Mouse (Mus musculus): ENCODE data around the gene Adgrd1. TPM values are rescaled to one million over a fixed set of nuclear protein-coding genes. Genes with fewer than 3 reads are reported as not detected.
A peak's percentile ranks its signal among the peaks of the same experiment; 100 is the strongest.

Gene Adgrd1
- polyA plus RNA-seq, 1 experiment from 2014 or later = 2.4 TPM

- no peak overlapping the region for H3K27ac ChIP-seq
- no peaks in the 10 kb centered on the region for H3K36me3 ChIP-seq
- WGBS = 86% methylated on average over 2 of the region's 2 CpGs
- no peaks in the 10 kb centered on the region for H3K27me3 ChIP-seq
- no peak overlapping the region for H3K4me2 ChIP-seq
- H3K4me3 ChIP-seq = no peak overlapping the region
- no peak overlapping the region for H3K9ac ChIP-seq
- ATAC-seq (ENCODE audit: insufficient number of reproducible peaks, low FRiP score, low TSS enrichment, low read depth) = no peak
- H3K9me3 ChIP-seq = no peaks in the 10 kb centered on the region
- peaks cover 6% of the 10 kb centered on the region for H3K4me1 ChIP-seq
These were observed 119.5 kb downstream of the Adgrd1 start for GRCm38 (mm10) chr5:129216001-129216400.

DNA sequence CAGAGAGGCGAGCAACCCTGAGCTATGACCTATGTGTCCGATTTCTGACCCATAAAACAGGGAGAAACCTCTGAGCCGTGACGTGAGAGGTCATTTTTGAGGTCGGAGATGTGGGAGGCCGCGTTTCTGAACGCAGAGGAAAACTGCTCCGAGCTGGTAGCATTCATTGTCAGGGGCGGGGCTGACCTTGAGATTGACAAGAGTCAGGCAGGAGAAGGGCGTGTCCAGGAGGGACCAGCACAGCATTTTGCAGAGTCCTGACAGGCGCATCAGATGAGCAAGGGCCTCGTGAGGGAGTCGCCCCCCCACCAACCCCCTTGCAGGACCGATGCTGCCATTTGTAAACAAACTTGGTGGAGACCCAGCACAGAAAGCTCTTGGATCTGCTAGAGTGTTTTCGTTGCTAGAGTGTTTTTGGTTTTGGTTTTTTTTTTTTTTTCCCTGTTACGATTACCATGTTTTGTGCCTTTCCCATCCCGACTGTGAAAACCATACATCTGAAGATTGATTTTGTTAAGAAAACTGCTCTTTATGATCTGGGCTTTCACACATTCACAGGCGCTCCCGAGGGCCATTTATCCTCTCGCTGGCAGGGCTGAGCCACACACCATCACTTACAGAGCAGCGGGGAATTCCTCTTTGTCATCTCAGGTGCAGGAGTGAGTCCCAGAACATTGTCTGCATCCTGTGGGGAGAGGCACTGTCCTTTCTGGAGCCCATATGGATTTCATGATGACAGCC, 121.1 kb downstream of the Adgrd1 start:
- Histone ChIP-seq H3K27me3 (no peaks in the 10 kb centered on the region), H3K4me3 (no peak overlapping the region), H3K9me3 (no peaks in the 10 kb centered on the region), H3K4me2 (peak overlapping the region; percentile 17; the same call in 1 of the 2 replicates), H3K9ac (no peak overlapping the region), H3K27ac (no peak overlapping the region), H3K4me1 (peaks cover 6% of the 10 kb centered on the region), H3K36me3 (no peaks in the 10 kb centered on the region)
- WGBS = 7% methylated on average over 22 of the region's 22 CpGs
- ATAC-seq (ENCODE audit: insufficient number of reproducible peaks, low FRiP score, low TSS enrichment, low read depth) = no peak

DNA sequence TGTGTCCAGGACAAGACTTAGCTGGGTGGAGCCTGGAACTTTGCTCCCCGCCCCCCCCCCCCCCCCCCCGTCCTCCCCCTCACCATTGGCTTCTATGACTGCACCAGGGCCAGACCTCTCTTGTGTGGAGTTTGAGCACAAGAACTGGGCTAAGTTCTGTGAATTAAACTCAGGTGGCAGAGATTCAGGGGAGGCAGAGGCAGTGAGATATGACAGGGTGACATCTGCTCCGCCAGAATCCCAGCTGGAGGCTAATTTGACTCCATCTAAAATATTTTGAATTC, 121.6 kb downstream of the Adgrd1 start:
- Histone ChIP-seq H3K27me3 (no peaks in the 10 kb centered on the region), H3K9ac (no peak overlapping the region), H3K4me3 (no peak overlapping the region), H3K27ac (no peak overlapping the region), H3K9me3 (no peaks in the 10 kb centered on the region), H3K36me3 (no peaks in the 10 kb centered on the region), H3K4me1 (peaks cover 6% of the 10 kb centered on the region), H3K4me2 (no peak overlapping the region)
- ATAC-seq (ENCODE audit: insufficient number of reproducible peaks, low FRiP score, low TSS enrichment, low read depth) = no peak
- 5% methylated on average over 2 of the region's 3 CpGs for WGBS

GRCm38 (mm10) chr5:129218537-129218981, 122.0 kb downstream of the Adgrd1 start:
- 25% methylated on average over 8 of the region's 8 CpGs for WGBS
- ATAC-seq (ENCODE audit: insufficient number of reproducible peaks, low FRiP score, low TSS enrichment, low read depth) = no peak
- Histone ChIP-seq H3K4me3 (no peak overlapping the region), H3K4me2 (no peak overlapping the region), H3K36me3 (no peaks in the 10 kb centered on the region), H3K27me3 (no peaks in the 10 kb centered on the region), H3K9me3 (no peaks in the 10 kb centered on the region), H3K9ac (no peak overlapping the region), H3K4me1 (peaks cover 6% of the 10 kb centered on the region), H3K27ac (no peak overlapping the region)

DNA sequence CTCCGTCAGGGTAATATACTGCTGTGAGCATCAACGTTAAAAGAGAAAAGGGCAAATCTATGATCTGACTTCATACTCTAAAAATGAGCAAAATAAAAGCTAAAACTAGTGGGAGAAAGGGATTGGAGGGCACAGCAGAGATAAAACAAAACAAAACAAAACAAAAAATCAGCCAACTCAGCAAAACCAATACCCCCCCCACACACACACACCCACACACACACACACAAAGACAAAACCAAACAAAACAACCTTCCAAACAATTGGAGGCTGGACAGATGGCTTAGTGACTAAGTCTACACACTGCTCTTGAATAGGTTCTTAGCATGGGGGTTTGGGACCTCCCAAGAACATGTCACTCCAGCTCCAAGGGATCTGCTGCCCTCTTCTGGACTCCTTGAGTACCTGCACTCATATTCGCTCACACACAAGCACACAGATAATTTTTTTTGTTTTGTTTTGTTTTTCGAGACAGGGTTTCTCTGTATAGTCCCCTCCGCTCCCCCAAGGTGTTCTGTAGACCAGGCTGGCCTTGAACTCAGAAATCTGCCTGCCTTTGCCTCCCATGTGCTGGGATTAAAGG, 122.7 kb downstream of the Adgrd1 start:
- Histone ChIP-seq H3K27ac (no peak overlapping the region), H3K4me3 (no peak overlapping the region), H3K9me3 (no peaks in the 10 kb centered on the region), H3K4me1 (peaks cover 6% of the 10 kb centered on the region), H3K27me3 (no peaks in the 10 kb centered on the region), H3K36me3 (no peaks in the 10 kb centered on the region), H3K4me2 (no peak overlapping the region), H3K9ac (no peak overlapping the region)
- WGBS = 92% methylated on average over 5 of the region's 5 CpGs
- ATAC-seq (ENCODE audit: insufficient number of reproducible peaks, low FRiP score, low TSS enrichment, low read depth) = no peak

GRCm38 (mm10) chr5:129225810-129226450, 129.4 kb downstream of the Adgrd1 start:
- no peaks in the 10 kb centered on the region for H3K9me3 ChIP-seq
- no peaks in the 10 kb centered on the region for H3K27me3 ChIP-seq
- H3K36me3 ChIP-seq = no peaks in the 10 kb centered on the region
- H3K4me2 ChIP-seq = no peak overlapping the region
- H3K4me3 ChIP-seq = no peak overlapping the region
- WGBS = 76% methylated on average over 33 of the region's 33 CpGs
- H3K27ac ChIP-seq = no peak overlapping the region
- ATAC-seq (ENCODE audit: insufficient number of reproducible peaks, low FRiP score, low TSS enrichment, low read depth) = no peak
- no peaks in the 10 kb centered on the region for H3K4me1 ChIP-seq
- no peak overlapping the region for H3K9ac ChIP-seq

- H3K9me3 ChIP-seq = no peaks in the 10 kb centered on the region
- ATAC-seq (ENCODE audit: insufficient number of reproducible peaks, low FRiP score, low TSS enrichment, low read depth) = no peak
- no peaks in the 10 kb centered on the region for H3K36me3 ChIP-seq
- H3K4me1 ChIP-seq = no peaks in the 10 kb centered on the region
- H3K4me3 ChIP-seq = no peak overlapping the region
- H3K27me3 ChIP-seq = no peaks in the 10 kb centered on the region
- no peak overlapping the region for H3K9ac ChIP-seq
- H3K4me2 ChIP-seq = no peak overlapping the region
- 86% methylated on average over 2 of the region's 2 CpGs for whole genome bisulfite sequencing
- no peak overlapping the region for H3K27ac ChIP-seq
These were observed 131.6 kb downstream of the Adgrd1 start for GRCm38 (mm10) chr5:129228171-129228570.

DNA sequence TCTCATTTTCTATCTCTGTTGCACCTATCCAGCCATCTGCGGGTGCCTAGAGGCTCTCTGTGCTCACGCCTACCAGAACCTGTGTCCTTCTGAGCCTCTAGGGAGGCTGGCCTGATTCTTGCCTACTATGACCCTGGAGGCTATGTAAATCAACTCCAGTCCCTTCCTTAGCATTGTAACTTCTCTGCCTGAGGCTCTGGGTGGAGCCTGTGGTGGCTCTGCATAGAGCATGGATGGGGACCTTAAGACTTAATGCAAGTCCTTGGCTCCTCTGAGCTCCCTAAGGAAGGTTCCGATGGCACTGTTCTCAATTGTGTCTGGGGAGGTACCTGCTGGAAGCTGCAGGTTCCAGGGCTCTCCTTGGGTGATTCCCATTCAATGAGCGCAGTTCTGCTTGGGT, 136.8 kb downstream of the Adgrd1 start:
- ATAC-seq (ENCODE audit: insufficient number of reproducible peaks, low FRiP score, low TSS enrichment, low read depth) = no peak
- no peak overlapping the region for H3K4me3 ChIP-seq
- no peak overlapping the region for H3K27ac ChIP-seq
- no peak overlapping the region for H3K9ac ChIP-seq
- 85% methylated on average over 4 of the region's 4 CpGs for WGBS
- H3K4me2 ChIP-seq = no peak overlapping the region
- H3K36me3 ChIP-seq = no peaks in the 10 kb centered on the region
- H3K4me1 ChIP-seq = no peaks in the 10 kb centered on the region
- no peaks in the 10 kb centered on the region for H3K9me3 ChIP-seq
- H3K27me3 ChIP-seq = no peaks in the 10 kb centered on the region

DNA sequence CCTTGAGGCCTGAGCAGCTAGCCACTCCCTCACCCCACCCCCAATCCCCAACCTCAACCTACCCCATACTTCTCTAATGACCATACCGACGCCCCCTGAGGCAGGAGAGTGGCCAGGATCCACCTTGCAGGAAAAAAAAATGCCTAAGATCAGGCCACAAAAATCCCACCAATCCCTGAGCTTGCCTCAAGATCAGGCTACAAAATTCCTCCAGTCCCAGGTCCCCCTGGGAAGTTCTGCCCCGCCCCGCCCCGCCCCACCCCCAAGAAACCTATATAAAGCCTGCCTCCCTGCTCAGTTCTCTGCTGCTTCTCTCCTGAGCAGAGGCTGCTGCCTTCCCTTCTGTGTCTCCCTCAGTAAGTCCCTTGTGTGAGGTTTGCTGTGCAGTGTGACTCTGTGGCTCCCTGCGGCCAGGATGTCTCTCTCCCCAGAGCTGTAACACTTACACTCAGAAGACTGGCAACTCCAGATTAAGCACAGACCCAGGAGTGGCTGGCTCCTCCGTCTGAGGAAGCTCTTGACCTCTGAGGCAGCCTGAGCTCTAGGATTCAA, 137.4 kb downstream of the Adgrd1 start:
- no peak overlapping the region for H3K4me2 ChIP-seq
- no peak overlapping the region for H3K27ac ChIP-seq
- no peak for ATAC-seq (ENCODE audit: insufficient number of reproducible peaks, low FRiP score, low TSS enrichment, low read depth)
- 81% methylated on average over 7 of the region's 7 CpGs for WGBS
- H3K9ac ChIP-seq = no peak overlapping the region
- H3K4me1 ChIP-seq = no peaks in the 10 kb centered on the region
- H3K9me3 ChIP-seq = no peaks in the 10 kb centered on the region
- H3K4me3 ChIP-seq = no peak overlapping the region
- no peaks in the 10 kb centered on the region for H3K27me3 ChIP-seq
- no peaks in the 10 kb centered on the region for H3K36me3 ChIP-seq

- Histone ChIP-seq H3K27me3 (no peaks in the 10 kb centered on the region), H3K27ac (no peak overlapping the region), H3K9ac (no peak overlapping the region), H3K9me3 (no peaks in the 10 kb centered on the region), H3K4me3 (no peak overlapping the region), H3K4me1 (no peaks in the 10 kb centered on the region), H3K4me2 (no peak overlapping the region), H3K36me3 (no peaks in the 10 kb centered on the region)
- WGBS = 70% methylated on average over 11 of the region's 11 CpGs
- no peak for ATAC-seq (ENCODE audit: insufficient number of reproducible peaks, low FRiP score, low TSS enrichment, low read depth)
These were observed 139.8 kb downstream of the Adgrd1 start for GRCm38 (mm10) chr5:129236366-129236765.

- Histone ChIP-seq H3K9me3 (no peaks in the 10 kb centered on the region), H3K4me1 (peaks cover 8% of the 10 kb centered on the region; the same call in 1 of the 2 replicates), H3K4me3 (no peak overlapping the region), H3K27ac (no peak overlapping the region), H3K36me3 (no peaks in the 10 kb centered on the region), H3K4me2 (no peak overlapping the region), H3K9ac (no peak overlapping the region), H3K27me3 (no peaks in the 10 kb centered on the region)
- 46% methylated on average over 11 of the region's 11 CpGs for WGBS
- ATAC-seq (ENCODE audit: insufficient number of reproducible peaks, low FRiP score, low TSS enrichment, low read depth) = no peak
These were observed 145.3 kb downstream of the Adgrd1 start for GRCm38 (mm10) chr5:129241865-129242264.

- Histone ChIP-seq H3K9ac (no peak overlapping the region), H3K9me3 (no peaks in the 10 kb centered on the region), H3K4me1 (peaks cover 8% of the 10 kb centered on the region; the same call in 1 of the 2 replicates), H3K4me3 (no peak overlapping the region), H3K27ac (no peak overlapping the region), H3K36me3 (no peaks in the 10 kb centered on the region), H3K4me2 (no peak overlapping the region), H3K27me3 (no peaks in the 10 kb centered on the region)
- ATAC-seq (ENCODE audit: insufficient number of reproducible peaks, low FRiP score, low TSS enrichment, low read depth) = no peak
- WGBS = 36% methylated on average over 3 of the region's 3 CpGs
These were observed 145.7 kb downstream of the Adgrd1 start for GRCm38 (mm10) chr5:129242265-129242664.

Data from limb, embryonic 15.5 days (tissue).